Mouse (Mus musculus): ENCODE results near the gene Slc5a1. TPM values are rescaled to one million over a fixed set of nuclear protein-coding genes. Genes with fewer than 3 reads are reported as not detected.

Gene Slc5a1
- not detected for total RNA-seq (2023)

GRCm38 (mm10) chr5:33104025-33104481 lies at the start of gene Slc5a1:
Gene Slc5a1 (plus strand): TSS chr5:33104219.

Other genes starting within 250 kb of the Slc5a1 start
- gene Prr14l, start 250.0 kb upstream of the Slc5a1 start, total RNA-seq (2023) = 10 to 100 TPM; 29.8 to 41.3 TPM
- 10 to 100 TPM; 38.3 to 40.5 TPM for gene Depdc5, start 240.5 kb upstream of the Slc5a1 start, total RNA-seq (2023)
- gene Ywhah, start 85.4 kb upstream of the Slc5a1 start, total RNA-seq (2023) = 100 to 1,000 TPM; 150 to 158 TPM
- gene Spon2, start 114.2 kb downstream of the Slc5a1 start, total RNA-seq (2023) = under 1 TPM; 0.50 to 0.52 TPM
- 100 to 1,000 TPM; 161 to 172 TPM for gene Ctbp1, start 170.8 kb downstream of the Slc5a1 start, total RNA-seq (2023)
- gene Maea, start 231.3 kb downstream of the Slc5a1 start, total RNA-seq (2023) = 10 to 100 TPM; 61.7 to 84.3 TPM

Measured in monocyte, adult 59 days (primary cell).